Mouse (Mus musculus) lung, postnatal 4 days (tissue): ENCODE data around the gene Zfr2.

Experiments used
- DNase-seq, 2 experiments: peaks; one replicate each; pipeline ENCODE4 v3.0.0; 2021

Zfr2 gene

DNA sequence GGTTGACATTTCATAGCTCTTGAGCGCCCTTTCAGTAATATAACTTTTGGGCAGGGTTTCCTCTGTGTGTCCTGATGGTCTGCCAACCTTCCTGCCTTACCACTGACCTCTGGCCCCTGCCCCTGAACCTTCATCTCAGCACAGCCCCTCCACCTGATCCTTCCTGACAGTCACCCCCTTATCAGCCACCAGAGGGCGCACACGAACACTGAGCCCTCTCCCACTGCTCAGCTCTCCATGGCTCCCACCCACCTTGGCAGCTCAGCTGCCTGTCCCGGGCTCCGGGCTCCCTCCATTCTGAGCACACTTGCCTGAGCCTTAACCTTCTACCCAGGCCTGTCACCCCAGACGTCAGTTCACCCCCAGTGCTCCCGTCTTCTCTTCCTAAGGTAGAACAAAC is 56.3 kb downstream of the Zfr2 start:
- DNase-seq = peak; percentile 76 to 77

DNA sequence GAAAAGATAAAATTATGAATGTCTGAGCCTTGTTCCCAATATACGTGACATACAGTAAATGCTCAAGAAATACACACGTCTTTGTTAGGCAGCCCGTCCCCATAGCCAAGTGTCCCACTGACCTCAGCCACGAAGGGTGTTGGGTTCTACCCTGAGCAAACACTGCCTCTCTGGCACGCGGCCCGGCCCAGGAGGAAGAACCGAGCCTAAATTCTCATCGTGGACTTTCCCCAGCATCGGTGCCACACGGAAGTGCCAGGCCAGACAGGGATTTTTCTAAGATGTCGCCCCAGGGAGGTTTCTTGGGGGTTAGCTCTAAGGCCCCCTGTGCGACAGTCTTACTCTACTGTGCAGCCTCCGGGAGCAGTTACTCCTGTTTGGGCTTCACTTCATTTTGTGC is 56.9 kb downstream of the Zfr2 start:
- peak; percentile 44 to 69 for DNase-seq

DNA sequence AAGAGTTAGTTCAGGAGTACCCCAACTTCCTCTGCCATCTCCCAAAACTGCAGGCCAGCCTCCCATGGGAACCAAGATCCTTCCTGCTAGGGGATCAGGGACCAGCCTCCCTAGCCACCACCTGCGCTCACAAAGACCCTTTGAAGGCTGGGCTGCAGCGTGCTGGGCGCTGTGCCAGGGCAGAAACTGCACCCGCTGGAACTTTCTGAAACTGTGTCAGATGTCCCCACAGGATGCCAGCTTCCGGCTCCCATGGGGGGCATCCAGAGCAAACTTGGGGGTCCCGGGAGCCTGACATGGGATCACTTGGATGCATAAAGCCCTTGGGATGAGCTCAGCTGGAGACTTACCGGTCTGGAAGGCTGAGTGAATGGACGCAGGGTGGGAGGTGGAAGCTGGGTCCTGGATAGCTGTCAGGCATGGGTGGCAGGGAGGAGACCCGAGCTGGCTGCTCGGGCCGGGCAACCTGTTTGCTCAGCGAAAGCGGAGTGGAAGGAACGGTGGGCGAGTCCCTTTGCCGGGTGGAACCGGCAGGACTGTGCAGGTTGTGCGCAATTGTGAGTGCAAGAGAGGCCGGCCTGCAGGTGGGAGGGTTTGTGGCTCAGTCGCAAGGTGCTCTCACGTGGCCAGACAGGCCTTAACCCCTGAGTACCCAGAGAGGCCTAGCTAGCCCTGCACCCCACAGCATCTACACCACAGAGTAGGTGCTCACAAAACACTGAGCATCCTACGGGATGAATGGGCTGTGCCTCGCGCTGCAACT is 57.9 kb downstream of the Zfr2 start:
- DNase-seq = peak; percentile 53 to 75

DNA sequence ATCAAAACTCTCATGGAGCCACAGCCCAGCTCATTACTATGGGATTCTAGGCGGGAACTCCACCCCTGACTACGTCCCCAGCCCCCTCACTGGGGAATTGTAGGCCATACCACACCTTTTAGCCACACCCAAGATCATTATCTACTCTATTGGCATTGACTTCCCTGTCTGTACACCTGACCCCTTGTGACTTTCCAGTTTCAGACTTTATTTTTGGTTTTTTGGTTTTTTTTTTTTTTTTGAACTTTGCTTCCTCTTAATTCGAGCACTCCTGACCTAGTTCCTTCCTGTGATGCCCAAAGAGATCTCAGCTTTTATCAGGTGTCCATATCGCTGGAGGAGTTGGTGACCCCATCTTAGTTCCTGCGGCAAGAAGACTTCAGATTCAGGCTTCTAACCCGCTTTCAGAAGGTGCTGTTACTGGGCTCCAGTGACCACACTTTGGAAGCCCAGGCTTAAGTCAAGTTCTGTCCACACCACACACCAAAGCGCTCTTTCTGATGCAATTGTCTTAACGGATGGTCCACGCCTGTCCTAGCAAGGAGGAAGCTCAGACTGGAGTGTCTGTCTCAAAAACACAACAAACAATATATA is 58.7 kb downstream of the Zfr2 start, which contains the start of gene Tjp3:
Tjp3 (minus strand) TSS at position 71 of the 594 bp plus-strand sequence.
- peak in 1 of 2 experiments; percentile 37 for DNase-seq

DNA sequence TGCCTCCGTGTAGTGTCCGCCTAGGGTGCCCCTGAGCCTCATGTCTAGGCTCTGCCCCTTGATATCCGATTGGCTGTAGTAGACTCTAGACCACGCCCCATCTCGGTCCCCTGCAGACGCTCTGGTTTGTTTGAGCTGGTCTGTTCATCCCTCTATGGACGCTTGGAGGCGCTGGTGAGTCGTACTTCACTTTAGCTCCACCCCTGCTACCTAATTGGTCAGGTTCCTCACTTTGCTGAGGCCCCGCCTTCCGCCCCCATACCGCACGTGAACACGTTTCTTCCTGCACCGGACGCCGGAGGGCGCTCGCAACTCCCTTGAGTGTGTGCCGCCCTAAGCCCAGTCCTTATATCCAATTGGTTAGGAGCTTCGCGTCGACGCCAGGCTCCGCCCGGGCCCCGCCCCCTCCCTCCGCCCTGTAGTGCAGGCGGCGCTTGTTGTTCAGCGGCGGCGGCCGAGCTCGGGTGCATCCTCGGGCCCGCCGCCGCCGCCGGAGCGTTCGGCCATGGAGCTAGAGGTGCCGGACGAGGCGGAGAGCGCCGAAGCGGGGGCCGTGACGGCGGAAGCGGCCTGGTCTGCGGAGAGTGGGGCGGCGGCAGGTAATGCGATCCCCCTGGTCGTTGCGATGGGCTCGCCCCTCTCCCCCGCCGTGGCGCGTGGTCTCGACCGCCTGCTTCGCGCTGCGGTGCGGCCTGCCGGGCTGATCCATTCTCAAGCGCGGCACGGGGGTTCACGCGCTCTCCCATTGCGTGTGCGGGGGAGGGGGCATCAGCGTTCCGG is 59.8 kb downstream of the Zfr2 start, which contains the start of gene Pip5k1c:
Pip5k1c (plus strand) TSS at position 410 of the 780 bp plus-strand sequence.
- peak; percentile 100 for DNase-seq

DNA sequence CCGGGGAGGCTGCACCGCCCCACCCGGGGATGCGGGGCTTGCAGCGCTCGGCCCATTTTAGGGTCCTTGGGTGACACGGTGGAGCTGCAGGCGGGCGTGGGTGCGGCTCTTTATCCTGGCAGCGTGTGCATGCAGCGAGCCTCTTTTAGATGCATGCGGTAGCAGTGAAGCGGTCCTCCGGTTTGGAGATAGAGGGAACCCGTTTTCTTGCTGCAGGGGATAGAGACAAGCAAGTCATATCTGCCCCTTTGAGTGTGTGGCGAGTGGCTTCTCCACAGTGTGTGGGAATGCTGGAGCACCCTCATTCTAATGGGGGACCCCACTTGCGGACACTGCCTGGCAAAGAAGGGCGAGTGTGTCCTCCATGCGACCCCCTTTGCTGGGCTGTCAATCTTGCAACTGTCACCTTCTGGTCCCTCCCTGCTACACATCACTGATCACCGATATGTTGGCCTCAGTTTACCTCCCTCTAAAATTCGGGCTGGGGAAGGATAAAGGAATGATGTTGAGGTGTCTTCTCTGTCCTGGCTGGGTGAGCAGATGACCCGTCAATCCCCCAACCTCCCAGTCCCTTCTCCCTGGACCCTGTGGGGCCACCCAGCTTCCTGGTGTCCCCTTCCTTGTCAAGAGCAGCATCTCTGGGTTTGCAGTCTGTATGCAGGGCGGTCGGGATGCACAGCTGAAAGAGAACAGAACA is 60.5 kb downstream of the Zfr2 start:
- no peak for DNase-seq

DNA sequence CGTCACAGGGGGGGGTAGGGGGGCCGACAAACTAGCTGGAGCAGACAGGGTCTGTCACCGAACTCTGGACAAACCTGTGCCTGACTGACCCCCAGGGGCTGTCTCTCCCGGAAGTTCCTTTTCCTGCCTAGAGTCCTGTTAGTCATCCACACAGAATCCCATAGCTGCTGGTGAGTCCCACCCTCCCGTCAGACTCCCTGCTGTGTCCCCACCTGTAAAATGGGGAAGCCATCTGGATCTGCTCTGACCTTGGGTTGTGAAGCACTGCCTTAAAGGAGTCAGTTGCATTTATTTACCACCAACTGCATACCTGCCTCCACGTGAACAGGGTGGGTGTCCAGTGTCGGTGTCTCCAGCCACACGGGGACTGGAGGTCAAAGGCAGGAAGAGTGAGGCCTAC is 61.5 kb downstream of the Zfr2 start:
- peak in 1 of 2 experiments; percentile 5 for DNase-seq

DNA sequence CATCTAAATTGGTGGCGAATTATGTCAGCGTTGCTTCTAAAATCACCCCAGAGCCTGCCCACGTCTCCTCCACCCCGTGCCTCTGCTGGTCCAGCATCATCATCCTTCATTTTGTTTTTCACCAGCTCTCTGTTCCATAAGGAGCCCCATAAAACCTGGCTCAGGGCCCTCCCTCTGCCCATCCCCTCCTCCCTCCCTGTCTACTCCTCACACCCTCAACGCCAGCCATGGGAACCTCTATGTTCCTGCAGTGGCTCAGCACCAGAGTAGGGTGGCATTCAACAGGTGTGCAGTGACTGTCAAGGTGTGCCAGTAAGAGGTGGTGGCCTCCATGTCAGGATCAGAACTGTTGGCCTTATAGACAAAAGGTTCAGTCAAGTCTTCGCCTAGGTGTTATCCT is 62.2 kb downstream of the Zfr2 start:
- DNase-seq = no peak

DNA sequence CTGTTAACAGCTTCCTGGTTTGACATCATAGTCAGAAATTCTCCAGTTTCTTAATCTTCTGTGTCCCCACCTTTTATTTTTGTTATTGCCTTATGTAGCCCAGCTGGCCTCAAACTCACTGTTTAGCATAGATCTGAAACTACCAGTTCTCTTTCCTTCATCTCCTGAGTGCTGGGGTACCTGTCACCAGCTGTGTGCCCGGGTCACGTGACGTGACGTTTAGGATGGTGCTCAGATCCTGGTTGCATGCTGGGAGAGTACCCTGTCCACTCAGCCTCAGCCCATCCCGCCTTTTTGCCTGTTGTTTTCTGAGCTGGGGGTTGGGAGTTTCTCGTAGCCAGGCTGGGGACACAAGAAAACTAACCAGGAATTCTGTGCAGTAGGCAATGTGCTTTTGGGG is 64.3 kb downstream of the Zfr2 start:
- DNase-seq = peak in 1 of 2 experiments; percentile 24

DNA sequence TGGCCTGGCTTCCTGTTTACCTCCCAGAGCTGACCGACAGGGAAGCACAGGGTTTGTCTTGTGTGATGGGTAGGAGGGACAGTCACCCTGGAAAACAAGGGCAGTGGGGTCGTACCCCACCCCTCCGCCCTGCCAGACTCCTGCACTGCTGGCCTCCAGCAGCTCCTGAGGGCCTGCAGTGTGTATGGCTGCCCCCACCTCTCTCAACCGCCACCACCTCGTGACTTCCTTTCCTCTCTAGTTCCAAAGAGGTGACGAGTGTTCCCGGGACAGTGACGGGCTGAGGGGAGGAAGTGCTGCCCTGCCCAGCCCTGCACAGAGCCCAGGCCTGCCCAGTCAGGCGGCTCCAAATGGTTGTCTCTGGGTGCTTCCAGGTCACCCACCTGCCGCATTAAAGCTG is 64.9 kb downstream of the Zfr2 start:
- DNase-seq = peak; percentile 81 to 83

DNA sequence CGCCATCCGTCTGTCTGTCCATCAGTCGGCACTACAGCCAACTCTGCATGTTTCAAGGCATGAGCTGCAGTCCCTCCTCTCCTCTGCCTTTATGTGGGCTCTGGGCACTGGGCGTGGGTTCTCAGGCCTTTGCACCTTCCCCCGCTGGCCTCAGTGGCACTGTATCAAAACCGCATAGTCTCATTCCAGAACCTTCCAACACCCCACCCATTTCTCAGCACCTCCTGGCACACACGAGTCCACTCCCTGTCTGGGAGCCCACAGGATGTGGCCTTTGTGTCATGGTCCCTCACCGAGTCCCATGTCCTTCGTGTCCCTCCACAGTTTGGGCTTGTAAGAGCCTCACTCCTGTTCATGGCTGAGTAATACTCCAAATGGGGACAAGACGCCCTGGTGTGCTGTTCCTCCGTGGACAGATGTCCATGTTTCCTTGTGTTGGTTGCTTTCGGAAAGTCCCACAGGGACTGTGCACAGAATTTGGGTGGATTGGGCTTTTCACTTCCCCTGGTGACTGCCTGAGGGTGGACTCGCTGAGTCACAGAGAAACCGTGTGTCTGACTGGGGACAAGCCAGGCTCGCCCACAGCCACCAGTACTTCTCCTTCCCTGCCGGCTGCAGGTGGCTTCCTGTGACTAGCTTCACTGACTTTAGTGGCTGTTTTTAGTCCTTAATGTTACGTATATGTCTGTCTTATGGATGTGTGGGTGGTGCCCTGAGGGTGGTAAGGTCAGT is 65.6 kb downstream of the Zfr2 start:
- peak; percentile 60 to 67 for DNase-seq

DNA sequence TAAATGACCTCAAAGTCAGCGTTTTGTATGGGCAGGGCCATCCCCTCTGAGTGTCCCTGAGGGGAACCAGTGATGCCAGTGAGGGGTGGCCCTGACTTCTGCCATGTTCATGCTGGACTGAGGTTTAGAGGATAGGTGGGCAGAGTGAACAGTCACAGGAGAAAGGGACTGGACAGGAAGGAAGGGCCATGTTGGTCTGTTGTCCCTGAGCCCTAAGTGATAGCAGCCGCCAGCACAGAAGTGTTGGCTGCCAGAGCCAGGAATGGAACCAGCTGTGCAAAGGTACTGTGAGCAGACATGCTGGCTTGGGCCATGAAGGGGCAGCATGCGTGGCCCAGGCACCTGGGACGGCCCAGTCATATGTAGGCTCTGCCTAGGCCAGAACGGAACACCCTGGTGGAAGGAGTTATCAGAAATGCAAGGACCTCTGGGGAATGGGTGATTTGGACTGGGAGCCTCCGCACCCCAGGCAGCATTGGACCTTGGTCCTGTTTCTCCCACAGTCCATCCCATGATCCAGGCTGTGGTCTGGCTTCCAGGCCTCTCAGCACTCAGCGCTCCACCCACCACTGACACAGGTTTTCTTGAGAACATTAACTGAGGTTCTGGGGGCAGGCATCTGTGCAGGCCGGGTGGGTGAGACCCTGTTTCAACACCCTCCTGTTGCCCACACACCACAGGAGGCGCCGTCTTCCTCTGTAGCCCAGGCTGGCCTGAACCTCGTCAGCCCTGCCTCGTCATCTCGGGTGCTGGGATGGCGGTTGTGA is 66.8 kb downstream of the Zfr2 start:
- peak in 1 of 2 experiments; percentile 9 for DNase-seq

DNA sequence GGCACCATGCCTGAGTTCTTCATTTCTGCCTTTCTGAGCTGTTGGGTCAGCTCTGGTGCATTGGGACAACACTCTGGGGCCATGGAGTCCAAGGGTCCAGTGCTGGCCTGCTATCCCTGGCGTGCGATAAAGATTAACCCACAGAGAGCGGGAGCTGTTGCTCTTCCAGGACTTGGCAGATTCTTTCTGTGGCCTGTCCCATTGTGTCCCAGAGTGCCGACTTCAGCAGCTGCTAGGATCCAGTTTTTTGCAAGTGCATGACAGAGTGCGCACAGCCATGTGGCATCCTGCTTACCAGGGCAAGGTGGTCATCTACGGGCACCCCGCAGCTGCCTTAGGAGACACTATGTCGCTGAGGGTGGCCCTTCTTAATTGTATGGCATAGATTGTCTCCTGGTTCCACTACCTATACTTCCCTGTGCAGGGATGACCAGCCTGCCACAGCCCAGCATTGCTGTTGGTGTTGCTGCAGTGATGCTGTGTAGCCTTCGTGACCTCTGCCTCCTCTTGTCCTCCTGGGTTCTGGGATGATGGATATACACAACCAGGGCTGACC is 67.5 kb downstream of the Zfr2 start:
- no peak for DNase-seq

DNA sequence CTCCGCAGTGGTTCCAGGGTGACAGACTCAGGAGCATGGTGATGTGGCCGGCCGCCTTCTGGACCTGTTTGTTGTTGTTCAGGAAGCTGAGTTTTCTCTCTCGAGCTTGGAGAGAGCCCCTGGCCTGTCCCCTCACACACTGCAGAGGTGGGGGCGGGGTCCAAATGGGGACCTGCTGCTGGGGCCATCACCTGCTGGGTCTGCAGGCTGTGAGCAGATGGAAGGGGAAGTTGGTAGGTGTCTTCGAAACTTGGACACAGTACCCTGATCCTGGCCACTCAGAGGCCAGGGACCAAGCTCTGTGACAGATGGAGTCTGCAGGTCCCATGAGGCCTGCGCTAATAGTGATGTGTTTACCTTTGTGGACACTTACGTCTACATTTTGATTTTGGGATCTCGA is 68.4 kb downstream of the Zfr2 start:
- no peak for DNase-seq
